Mouse (Mus musculus): ENCODE measurements at regions not wholly inside any gene's neighbourhood (a gene's known extent, or its start where the extent isn't known, plus 50 kb on each side); places are given as distances from the start of the nearest gene placed in this dataset.

DNA sequence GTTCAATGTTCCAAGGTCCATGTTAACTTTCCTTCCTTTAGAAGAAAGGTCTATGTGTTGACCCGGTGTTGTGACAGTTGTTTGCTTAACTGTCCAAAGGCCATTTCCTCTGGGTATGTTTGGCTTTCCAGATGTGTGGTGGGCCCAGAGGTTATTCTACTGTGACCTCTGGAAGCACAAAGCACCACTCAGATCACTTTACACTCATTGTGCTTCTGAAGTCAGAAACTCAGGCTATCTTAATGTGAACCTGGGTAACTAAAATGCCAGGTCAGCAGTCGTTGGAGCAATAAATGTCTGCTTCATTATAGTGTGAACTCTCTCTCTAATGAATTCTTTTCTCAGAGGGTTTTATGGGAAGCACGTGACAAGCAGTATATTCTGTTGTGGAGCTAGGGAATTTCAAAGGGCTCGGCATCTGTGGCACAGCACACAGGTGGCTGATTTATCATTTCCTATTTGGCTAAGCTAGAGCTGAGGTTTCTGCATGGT is 68.5 kb upstream of the Klf12 start:
- no peak for DNase-seq (ENCODE audit: low spot score in 2 of 2)

DNA sequence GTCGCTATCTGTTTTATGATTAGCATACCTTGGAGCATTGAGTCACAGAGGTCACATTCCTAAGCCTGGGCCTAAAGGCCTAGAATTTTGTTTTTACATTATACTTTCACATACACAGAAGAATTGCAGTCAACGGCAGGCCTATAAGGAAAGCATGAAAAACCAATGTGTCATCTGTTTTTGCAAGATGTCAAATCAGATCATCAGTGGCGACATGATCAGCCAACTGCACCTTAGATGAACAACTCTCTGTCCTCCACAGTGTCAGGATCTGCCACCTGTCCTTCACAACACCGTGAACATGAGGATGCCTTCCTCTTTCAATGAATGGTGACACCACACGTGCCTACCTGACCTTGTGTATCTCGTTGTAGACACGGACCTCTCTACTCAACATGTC is 66.5 kb upstream of the Klf12 start:
- no peak for DNase-seq (ENCODE audit: low spot score in 2 of 2)

DNA sequence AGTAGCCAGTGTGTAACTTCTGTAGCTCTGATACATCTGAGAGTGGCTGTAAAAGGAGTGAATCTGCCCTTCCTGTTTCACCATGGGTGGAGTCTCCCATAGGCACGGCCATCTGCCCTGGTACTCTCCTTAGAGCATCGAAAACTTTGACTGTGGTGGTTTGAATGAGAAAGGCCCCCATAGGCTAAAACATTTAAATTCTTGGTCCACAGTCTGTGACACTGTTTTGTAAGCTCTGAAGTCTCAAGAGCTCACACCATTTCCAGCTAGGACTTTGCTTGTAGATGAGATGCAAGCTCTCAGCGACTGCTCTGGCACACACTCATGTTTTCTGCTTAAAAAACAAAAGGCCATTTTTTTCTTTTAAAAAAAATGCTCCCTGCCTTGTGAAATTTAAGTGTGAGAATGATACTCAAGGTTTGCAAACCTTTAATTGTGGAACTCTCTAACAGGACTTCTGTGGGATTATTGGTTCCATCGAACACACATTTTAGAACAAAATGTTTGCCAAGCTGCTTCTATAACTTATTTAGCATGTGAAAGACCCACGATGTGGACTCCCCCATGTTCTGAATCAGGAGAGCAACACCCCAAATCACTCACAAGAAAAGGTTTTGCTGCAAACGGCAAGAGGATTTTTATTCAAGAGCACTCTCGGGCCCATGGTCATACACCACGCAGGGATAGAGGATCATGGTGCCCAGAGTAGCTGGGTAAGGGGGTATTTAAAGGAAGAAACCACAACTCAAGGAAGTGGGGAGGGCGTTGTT is 65.7 kb upstream of the Klf12 start:
- no peak for DNase-seq (ENCODE audit: low spot score in 2 of 2)

DNA sequence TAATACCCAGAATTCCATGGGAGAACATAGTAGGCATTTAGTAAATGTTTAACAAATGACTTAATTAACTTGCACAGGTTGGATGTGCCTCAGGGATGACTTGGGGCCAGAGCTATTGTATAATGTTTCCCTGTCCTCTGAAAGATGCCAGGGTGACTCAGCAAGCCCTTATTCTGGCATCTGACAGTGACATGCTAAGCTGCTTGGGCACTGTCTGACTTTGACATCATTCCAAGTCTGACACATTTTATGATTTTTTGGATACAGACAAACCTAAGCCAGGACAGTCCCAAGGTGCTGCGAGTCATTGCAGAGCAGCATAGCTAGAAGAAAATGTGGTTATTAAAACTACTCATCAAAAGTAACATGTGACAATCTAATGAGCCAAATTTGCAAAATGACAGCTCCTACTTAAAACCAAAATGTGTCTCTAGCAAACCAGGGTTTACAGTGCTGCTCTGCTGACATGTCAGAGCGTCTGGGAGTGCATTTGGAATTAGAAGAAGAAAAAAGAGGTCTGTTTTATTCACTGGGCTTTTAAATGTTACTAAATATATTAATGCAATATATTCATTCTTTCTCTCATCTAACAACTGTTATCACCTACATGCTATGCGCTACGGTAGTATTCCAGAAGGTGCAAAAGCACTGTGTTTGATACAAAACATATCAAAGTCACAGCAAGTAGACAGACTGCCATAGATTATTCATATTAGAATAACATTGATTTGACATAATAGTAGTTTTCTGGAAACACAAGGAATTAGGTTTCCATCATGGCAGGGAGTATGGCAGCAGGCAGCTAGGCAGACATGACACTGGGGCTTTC is 64.1 kb upstream of the Klf12 start:
- DNase-seq (ENCODE audit: low spot score in 2 of 2) = no peak

DNA sequence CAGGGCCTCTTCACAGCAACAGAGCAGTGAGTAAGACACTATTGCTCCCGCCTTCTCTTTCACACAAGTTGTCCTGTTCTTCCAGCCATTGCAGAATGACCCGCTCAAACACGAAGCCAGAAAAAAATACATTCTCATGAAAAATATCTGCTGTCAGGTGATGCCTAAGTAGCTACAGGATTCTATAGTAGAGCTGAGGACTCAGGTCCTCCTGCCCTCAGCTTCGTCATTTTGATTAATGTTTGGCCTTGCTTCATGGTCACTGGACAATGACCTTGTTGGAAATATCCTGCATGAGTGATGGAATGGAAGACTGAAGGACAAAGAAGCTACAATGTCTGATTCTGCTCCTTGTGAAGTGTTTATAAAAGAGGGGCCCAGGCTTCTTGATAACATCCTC is 52.4 kb upstream of the Klf12 start:
- no peak for DNase-seq (ENCODE audit: low spot score in 2 of 2)

All from frontal cortex, postnatal 10 days (tissue).